Comparison of ENCODE assay signal across 11 mouse cellular contexts in genomic region chr4:53976036-53976638, GRCm38 (mm10).
DNase-seq lines count a peak whose midpoint lies in the region; ATAC-seq and TF ChIP-seq lines count a peak whose summit lies in the region.
"Had no signal": no experiment of that assay in that cellular context is flagged by ENCODE, and none has a peak within 500 bp of the region (broad histone marks: within the 10 kb centered on the region; RNA-seq: fewer than 3 reads in every experiment).

No protein-coding gene starts in this region.

- DNase-seq in cerebellum, adult 9-11 months = peak; percentile 10
- DNase-seq in cerebellum, adult 8-10 months = no peak
- DNase-seq in liver, adult 2 months (ENCODE audit: extremely low read depth, low read depth, low spot score) = peak; percentile 15
- DNase-seq in liver, embryonic 11.5 days (ENCODE audit: low spot score) = no peak
- peak; percentile 46 for DNase-seq in brain, embryonic 14.5 days (ENCODE audit: low read depth)
- DNase-seq in lung, postnatal 25 days (ENCODE audit: low spot score) = peak; percentile 28
- DNase-seq in c-Kit-positive CD71-positive TER-119-positive erythroid progenitor cells, embryonic 14.5 days (ENCODE audit: low spot score) = no peak
- no peak for DNase-seq in testis, postnatal 14 days (ENCODE audit: low spot score)
- DNase-seq: B cell, adult 2 months; cerebellum, adult 11-12 months had no signal

- no peak for ATAC-seq in liver, embryonic 11.5 days (replicated peaks; ENCODE audit: low FRiP score)

- no peak overlapping the region for H3K27ac ChIP-seq in liver, adult 2 months (replicated peaks; ENCODE audit: insufficient read depth, low read depth, low read length)
- H3K27ac ChIP-seq in liver, embryonic 11.5 days (ENCODE audit: low read depth, low read length) = no peak overlapping the region

- no peak for TF ChIP-seq CTCF in liver, adult 2 months (IDR thresholded peaks at IDR 0.05; ENCODE audit: low read depth, low read length)
- no peak for TF ChIP-seq CTCF in brain, embryonic 14.5 days (IDR thresholded peaks at IDR 0.05; ENCODE audit: borderline replicate concordance, extremely low read depth, insufficient read depth, insufficient read length)

- no peak overlapping the region for H3K9ac ChIP-seq in liver, adult 2 months (ENCODE audit: low read depth, low read length)
- H3K9ac ChIP-seq in liver, embryonic 11.5 days (ENCODE audit: low read depth, low read length) = no peak overlapping the region

- no peaks in the 10 kb centered on the region for H3K79me2 ChIP-seq in liver, adult 2 months (ENCODE audit: control insufficient read depth, insufficient read depth, low read length)

- H3K36me3 ChIP-seq in liver, adult 2 months (ENCODE audit: control insufficient read depth, insufficient read depth, low read length) = no peaks in the 10 kb centered on the region
- H3K36me3 ChIP-seq in liver, embryonic 11.5 days (ENCODE audit: control insufficient read depth, insufficient read depth, low read length) = no peaks in the 10 kb centered on the region

- TF ChIP-seq POLR2A in liver, adult 2 months (IDR thresholded peaks at IDR 0.05; ENCODE audit: extremely low read depth, insufficient read depth, low read length) = no peak
- TF ChIP-seq POLR2A in brain, embryonic 14.5 days (IDR thresholded peaks at IDR 0.05; ENCODE audit: borderline replicate concordance, extremely low read depth, insufficient read depth, insufficient read length, poor library complexity, severe bottlenecking) = no peak

- no peak overlapping the region for H3K4me3 ChIP-seq in liver, adult 2 months (ENCODE audit: insufficient read depth, low read depth, low read length)
- H3K4me3 ChIP-seq in liver, embryonic 11.5 days (ENCODE audit: low read depth, low read length) = no peak overlapping the region
- H3K4me3 ChIP-seq: megakaryocyte, embryonic 14.5 days had no signal

- no peaks in the 10 kb centered on the region for H3K4me1 ChIP-seq in liver, adult 2 months (ENCODE audit: control insufficient read depth, insufficient read depth, low read length)
- no peaks in the 10 kb centered on the region for H3K4me1 ChIP-seq in liver, embryonic 11.5 days (replicated peaks; ENCODE audit: control insufficient read depth, insufficient read depth, low read length)
- H3K4me1 ChIP-seq: megakaryocyte, embryonic 14.5 days had no signal

- no peak overlapping the region for H3K4me2 ChIP-seq in liver, embryonic 11.5 days

- no peaks in the 10 kb centered on the region for H3K9me3 ChIP-seq in liver, embryonic 11.5 days (ENCODE audit: control insufficient read depth, low read length)

- no peaks in the 10 kb centered on the region for H3K27me3 ChIP-seq in liver, adult 2 months (ENCODE audit: control insufficient read depth, insufficient read depth, low read length)
- H3K27me3 ChIP-seq in liver, embryonic 11.5 days (replicated peaks; ENCODE audit: control insufficient read depth, insufficient read depth, low read length) = no peaks in the 10 kb centered on the region
- H3K27me3 ChIP-seq: megakaryocyte, embryonic 14.5 days had no signal

- 59% methylated on average over 12 of the region's 12 CpGs for WGBS in liver, adult 2 months
- WGBS in liver, embryonic 11.5 days = 63% methylated on average over 12 of the region's 12 CpGs

Comparison
In these comparisons a context has a peak if more than half of its experiments do, and no peak if none do; other contexts are left out.
1. DNase-seq: peak in cerebellum, adult 9-11 months (single experiment), liver, adult 2 months (single experiment), brain, embryonic 14.5 days (single experiment) and lung, postnatal 25 days (single experiment); none in cerebellum, adult 8-10 months (single experiment), liver, embryonic 11.5 days (single experiment), c-Kit-positive CD71-positive TER-119-positive erythroid progenitor cells, embryonic 14.5 days (single experiment) and testis, postnatal 14 days (single experiment).